Mouse (Mus musculus) midbrain, postnatal 0 days (tissue): ENCODE results near the gene Cdc6. TPM values are rescaled to one million over a fixed set of nuclear protein-coding genes. Genes with fewer than 3 reads are reported as not detected.

Source experiments
- ATAC-seq: fragments of 200-750 bp; cut with Nextera tagmentation; 2 replicates; pipeline ENCODE4 v1.8.0; 2017; ENCODE audit warnings: moderate number of reproducible peaks, mild to moderate bottlenecking, moderate TSS enrichment, moderate library complexity; ENCODE audit not compliant: low FRiP score
- DNase-seq: peaks from one replicate; pipeline ENCODE4 v3.0.0-alpha.2; 2015; ENCODE audit warnings: low spot score
- H3K27ac ChIP-seq: fragments of 300-500 bp; sonication (generic); 2 replicates; pipeline ENCODE4 v1.5.1; 2014; ENCODE audit warnings: low read depth, mild to moderate bottlenecking, low read length, mixed read lengths
- H3K27me3 ChIP-seq: fragments of 300-500 bp; sonication (generic); 2 replicates; pipeline ENCODE4 v1.6.1; 2014; ENCODE audit warnings: low read length, control low read depth, mixed read lengths; ENCODE audit not compliant: insufficient read depth
- H3K36me3 ChIP-seq: fragments of 300-500 bp; sonication (generic); 2 replicates; pipeline ENCODE4 v1.6.1; 2014; ENCODE audit warnings: low read length, control low read depth, mixed read lengths; ENCODE audit not compliant: insufficient read depth
- H3K4me1 ChIP-seq: fragments of 300-500 bp; sonication (generic); 2 replicates; pipeline ENCODE4 v1.6.1; 2014; ENCODE audit warnings: mild to moderate bottlenecking, control low read depth, antibody characterized with exemption, low read length, mixed read lengths; ENCODE audit not compliant: insufficient read depth
- H3K4me2 ChIP-seq: fragments of 300-500 bp; sonication (generic); 2 replicates; pipeline ENCODE4 v1.6.1; 2014; ENCODE audit warnings: low read depth, mild to moderate bottlenecking, low read length, mixed read lengths; ENCODE audit not compliant: poor library complexity, severe bottlenecking
- H3K4me3 ChIP-seq: fragments of 300-500 bp; sonication (generic); 2 replicates; pipeline ENCODE4 v1.5.1; 2014; ENCODE audit warnings: low read depth, mild to moderate bottlenecking, low read length, moderate library complexity
- H3K9ac ChIP-seq: fragments of 300-500 bp; sonication (generic); replicated peaks from 2 replicates; pipeline ENCODE4 v1.6.1; 2014; ENCODE audit warnings: mild to moderate bottlenecking, low read length, moderate library complexity, mixed read lengths; ENCODE audit not compliant: poor library complexity, severe bottlenecking
- H3K9me3 ChIP-seq: fragments of 300-500 bp; sonication (generic); 2 replicates; pipeline ENCODE4 v1.6.1; 2016; ENCODE audit warnings: low read length, control low read depth
- CTCF ChIP-seq: IDR thresholded peaks from 2 replicates; pipeline ENCODE4 v1.5.1; 2016; ENCODE audit warnings: antibody characterized with exemption, mild to moderate bottlenecking
- WGBS: fragments of 180-500 bp; shearing (Covaris S2); extraction: QIAGEN DNeasy Blood & Tissue Kit; methylation state at CpG from one replicate; pipeline ENCODE4 v1.1.7; 2014; 5-methylcytosine and 5-hydroxymethylcytosine counted together
- polyA plus RNA-seq: library from polyadenylated mRNA; unstranded; fragments of >200 nt; fragmentation: Nextera tagmentation; extraction: Ambion mirVana; gene quantifications from 2 replicates; pipeline ENCODE4 v1.2.1, GENCODE M21; 2015
- total RNA-seq: library from RNA; depleted of rRNA; stranded (reverse); fragments of >200 nt; gene quantifications from 2 replicates; pipeline ENCODE4 v1.2.3, GENCODE M21; 2014; rRNA removed

Cdc6 gene
- total and polyA plus RNA-seq, 2 experiments from 2014 or later: 0.44 to 0.52 TPM

GRCm38 (mm10) chr11:98969496-98969927, 61.9 kb downstream of the Cdc6 start:
- Histone ChIP-seq H3K9me3 (no peaks in the 10 kb centered on the region), H3K4me2 (peak overlapping the region; percentile 21), H3K9ac (0 out of 2 replicates have a peak overlapping the region, but pooled peaks have one; percentile 15), H3K27me3 (no peaks in the 10 kb centered on the region), H3K4me3 (no peak overlapping the region), H3K4me1 (peaks cover 16% of the 10 kb centered on the region), H3K27ac (peak overlapping the region; percentile 14; the same call in 1 of the 2 replicates), H3K36me3 (peaks cover 20% of the 10 kb centered on the region)
- DNase-seq: peak; percentile 79
- peak; percentile 15; the same call in 1 of the 2 replicates for ATAC-seq
- no peak for TF ChIP-seq CTCF
- 22% methylated on average over 14 of the region's 17 CpGs for WGBS

GRCm38 (mm10) chr11:98970191-98970925, 62.8 kb downstream of the Cdc6 start:
- WGBS: 66% methylated on average over 29 of the region's 29 CpGs
- Histone ChIP-seq H3K4me2 (no peak overlapping the region), H3K4me1 (peaks cover 11% of the 10 kb centered on the region), H3K9me3 (no peaks in the 10 kb centered on the region), H3K27me3 (no peaks in the 10 kb centered on the region), H3K27ac (no peak overlapping the region), H3K9ac (no peak overlapping the region), H3K4me3 (no peak overlapping the region), H3K36me3 (peaks cover 20% of the 10 kb centered on the region)
- TF ChIP-seq CTCF: no peak
- ATAC-seq: no peak
- no peak for DNase-seq

DNA sequence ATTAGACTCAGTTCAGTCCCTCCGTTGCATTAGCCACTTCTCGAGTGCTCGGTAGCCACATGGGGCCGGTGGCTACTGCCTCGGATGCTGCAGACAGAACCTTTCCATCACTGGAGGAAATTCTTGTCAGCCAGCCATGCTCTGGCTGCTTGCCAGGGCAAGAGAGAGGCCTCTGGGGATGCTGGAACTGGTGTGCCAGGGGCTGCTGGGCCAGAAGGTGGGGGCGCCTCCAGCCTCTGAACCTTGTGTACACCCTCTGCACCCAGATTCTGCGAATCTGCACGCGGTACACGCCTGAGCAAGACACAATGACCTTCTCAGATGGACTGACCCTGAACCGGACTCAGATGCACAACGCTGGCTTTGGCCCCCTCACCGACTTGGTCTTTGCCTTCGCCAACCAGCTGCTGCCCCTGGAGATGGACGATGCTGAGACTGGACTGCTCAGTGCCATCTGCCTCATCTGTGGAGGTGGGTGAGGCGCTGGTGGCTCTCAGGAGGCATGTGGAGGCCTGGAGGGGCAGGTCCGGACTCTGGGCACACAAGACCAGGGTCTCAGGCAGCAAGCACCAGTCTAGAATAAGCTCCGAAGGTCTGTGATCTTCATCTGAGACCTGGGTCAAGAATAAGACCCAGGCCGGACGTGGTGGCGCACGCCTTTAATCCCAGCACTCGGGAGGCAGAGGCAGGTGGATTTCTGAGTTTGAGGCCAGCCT, 63.9 kb downstream of the Cdc6 start:
- no peak overlapping the region for H3K4me2 ChIP-seq
- H3K4me3 ChIP-seq: no peak overlapping the region
- no peaks in the 10 kb centered on the region for H3K27me3 ChIP-seq
- peaks cover 20% of the 10 kb centered on the region for H3K36me3 ChIP-seq
- no peaks in the 10 kb centered on the region for H3K9me3 ChIP-seq
- H3K27ac ChIP-seq: peak overlapping the region; percentile 32; the same call in 1 of the 2 replicates
- 62% methylated on average over 23 of the region's 23 CpGs for WGBS
- no peak for TF ChIP-seq CTCF
- H3K9ac ChIP-seq: no peak overlapping the region
- H3K4me1 ChIP-seq: peaks cover 11% of the 10 kb centered on the region
- ATAC-seq (no peak), DNase-seq (peak; percentile 73)

DNA sequence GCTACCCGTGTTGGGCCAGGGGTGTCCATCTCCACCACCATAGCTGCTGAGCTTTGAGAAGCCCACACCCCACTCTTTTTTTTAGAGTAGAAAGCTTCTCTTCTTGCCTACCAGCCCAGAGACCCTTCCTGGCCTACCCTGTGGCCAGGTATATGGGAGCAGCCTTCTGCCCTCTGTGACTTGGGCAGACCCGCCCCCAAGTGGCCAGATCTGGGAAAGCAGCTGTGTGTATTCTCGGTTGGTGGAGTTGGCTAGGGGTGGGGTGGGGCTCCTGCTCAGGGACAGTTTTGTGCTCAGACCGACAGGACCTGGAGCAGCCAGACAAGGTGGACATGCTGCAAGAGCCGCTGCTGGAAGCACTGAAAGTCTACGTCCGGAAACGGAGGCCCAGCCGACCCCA, 64.6 kb downstream of the Cdc6 start:
- Histone ChIP-seq H3K4me2 (no peak overlapping the region), H3K27ac (no peak overlapping the region), H3K4me3 (no peak overlapping the region), H3K9me3 (no peaks in the 10 kb centered on the region), H3K9ac (no peak overlapping the region), H3K36me3 (peaks cover 20% of the 10 kb centered on the region), H3K27me3 (no peaks in the 10 kb centered on the region), H3K4me1 (peaks cover 8% of the 10 kb centered on the region)
- DNase-seq: peak; percentile 82
- 57% methylated on average over 9 of the region's 9 CpGs for WGBS
- ATAC-seq: peak; percentile 25; the same call in 1 of the 2 replicates
- peak; percentile 90 for TF ChIP-seq CTCF

DNA sequence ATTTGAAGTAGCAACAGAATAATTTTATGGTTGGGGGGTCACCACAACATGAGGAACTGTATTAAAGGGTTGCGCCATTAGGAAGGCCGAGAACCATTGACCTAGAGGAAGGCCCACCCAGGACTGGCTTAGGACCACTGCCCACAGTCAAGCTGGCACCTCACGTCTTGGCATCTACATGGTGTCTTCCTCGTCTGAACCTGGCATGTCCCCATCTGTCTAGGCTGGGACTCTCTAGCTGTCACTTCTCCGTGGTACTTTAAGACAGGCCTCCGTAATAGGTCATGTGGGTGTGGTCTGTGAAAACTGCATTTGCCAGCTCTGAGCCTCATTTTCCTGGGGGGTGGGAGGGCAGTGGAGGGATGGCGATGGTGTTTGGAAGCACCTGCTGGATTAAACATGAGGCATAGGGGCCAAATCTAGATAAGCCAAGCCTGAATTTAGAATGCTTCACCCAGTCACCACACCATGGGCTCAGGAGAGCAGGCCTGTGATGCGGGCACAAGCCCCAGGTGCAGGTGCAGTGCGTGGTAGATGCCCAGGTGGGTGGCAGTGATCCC, 65.3 kb downstream of the Cdc6 start:
- Histone ChIP-seq H3K36me3 (peaks cover 20% of the 10 kb centered on the region), H3K27ac (no peak overlapping the region), H3K4me1 (peaks cover 8% of the 10 kb centered on the region), H3K4me3 (no peak overlapping the region), H3K4me2 (no peak overlapping the region), H3K9ac (no peak overlapping the region), H3K9me3 (no peaks in the 10 kb centered on the region), H3K27me3 (no peaks in the 10 kb centered on the region)
- 91% methylated on average over 9 of the region's 9 CpGs for WGBS
- no peak for TF ChIP-seq CTCF
- no peak for ATAC-seq
- DNase-seq: no peak

Other genes starting within 250 kb of the Cdc6 start
- gene Gsdma, start 243.4 kb upstream of the Cdc6 start, total RNA-seq: 0.05 TPM in 1 of 2 replicates, not detected in the other
- 0.11 TPM in 1 of 2 replicates, not detected in the other for gene Gsdma, start 243.4 kb upstream of the Cdc6 start, polyA plus RNA-seq
- 114 and 129 TPM in 2 replicates for gene Psmd3, start 225.2 kb upstream of the Cdc6 start, total RNA-seq
- gene Psmd3, start 225.2 kb upstream of the Cdc6 start, polyA plus RNA-seq: 182 and 183 TPM in 2 replicates
- not detected in 2 replicates for gene Csf3, start 206.5 kb upstream of the Cdc6 start, total RNA-seq
- gene Csf3, start 206.5 kb upstream of the Cdc6 start, polyA plus RNA-seq: not detected in 2 replicates
- gene Med24, start 178.4 kb upstream of the Cdc6 start, total RNA-seq: 66.6 and 81.2 TPM in 2 replicates
- gene Med24, start 178.4 kb upstream of the Cdc6 start, polyA plus RNA-seq: 52.2 and 59.8 TPM in 2 replicates
- 774 and 843 TPM in 2 replicates for gene Thra, start 167.2 kb upstream of the Cdc6 start, total RNA-seq
- 165 and 182 TPM in 2 replicates for gene Thra, start 167.2 kb upstream of the Cdc6 start, polyA plus RNA-seq
- 7.1 and 11.0 TPM in 2 replicates for gene Nr1d1, start 132.5 kb upstream of the Cdc6 start, total RNA-seq
- gene Nr1d1, start 132.5 kb upstream of the Cdc6 start, polyA plus RNA-seq: 12.3 and 14.3 TPM in 2 replicates
- gene Msl1, start 112.3 kb upstream of the Cdc6 start, total RNA-seq: 88.3 and 107 TPM in 2 replicates
- gene Msl1, start 112.3 kb upstream of the Cdc6 start, polyA plus RNA-seq: 22.3 and 25.8 TPM in 2 replicates
- 29.4 and 32.2 TPM in 2 replicates for gene Casc3, start 102.9 kb upstream of the Cdc6 start, total RNA-seq
- 34.0 and 39.7 TPM in 2 replicates for gene Casc3, start 102.9 kb upstream of the Cdc6 start, polyA plus RNA-seq
- 39.0 and 40.8 TPM in 2 replicates for gene Rapgefl1, start 71.0 kb upstream of the Cdc6 start, total RNA-seq
- 10.9 and 11.4 TPM in 2 replicates for gene Rapgefl1, start 71.0 kb upstream of the Cdc6 start, polyA plus RNA-seq
- 9.2 and 9.8 TPM in 2 replicates for gene Wipf2, start 44.2 kb upstream of the Cdc6 start, total RNA-seq
- 3.0 and 3.8 TPM in 2 replicates for gene Wipf2, start 44.2 kb upstream of the Cdc6 start, polyA plus RNA-seq
- 14.3 and 20.4 TPM in 2 replicates for gene Rara, start 20.0 kb downstream of the Cdc6 start, total RNA-seq
- gene Rara, start 20.0 kb downstream of the Cdc6 start, polyA plus RNA-seq: 8.2 and 8.7 TPM in 2 replicates
- 3.0 and 5.1 TPM in 2 replicates for gene Gjd3, start 75.2 kb downstream of the Cdc6 start, total RNA-seq
- gene Gjd3, start 75.2 kb downstream of the Cdc6 start, polyA plus RNA-seq: 4.5 and 5.1 TPM in 2 replicates
- gene Top2a, start 116.4 kb downstream of the Cdc6 start, total RNA-seq: 13.9 and 21.1 TPM in 2 replicates
- gene Top2a, start 116.4 kb downstream of the Cdc6 start, polyA plus RNA-seq: 7.4 and 10.0 TPM in 2 replicates
- gene Igfbp4, start 133.4 kb downstream of the Cdc6 start, total RNA-seq: 78.8 and 96.7 TPM in 2 replicates
- gene Igfbp4, start 133.4 kb downstream of the Cdc6 start, polyA plus RNA-seq: 92.4 and 104 TPM in 2 replicates
- 0.38 TPM in 2 replicates for gene Tns4, start 181.5 kb downstream of the Cdc6 start, total RNA-seq
- 0.17 and 0.26 TPM in 2 replicates for gene Tns4, start 181.5 kb downstream of the Cdc6 start, polyA plus RNA-seq
- gene Ccr7, start 247.3 kb downstream of the Cdc6 start, total RNA-seq: not detected in 2 replicates
- not detected in 2 replicates for gene Ccr7, start 247.3 kb downstream of the Cdc6 start, polyA plus RNA-seq